Mouse (Mus musculus) layer of hippocampus, adult 18-20 months (tissue): ENCODE data around the gene Gm11127. TPM values are rescaled to one million over a fixed set of nuclear protein-coding genes. Genes with fewer than 3 reads are reported as not detected.
"Not testable (repeated sequence)": the region's sequence is repeated elsewhere in the genome, so short reads cannot be mapped to it uniquely, and the experiment has no call there.

Source experiments
- DNase-seq, 2 experiments: peaks; one replicate each; pipeline ENCODE4 v3.0.0; 2022; ENCODE audit warnings: low spot score in 2 of 2
- long read RNA-seq: library from polyadenylated mRNA; stranded (forward); transcript quantifications from one replicate; pipeline ENCODE4 v2.0.0, GENCODE M21; 2021
- total RNA-seq, 2 experiments: library from RNA; stranded (reverse); gene quantifications; 2 replicates each; pipeline ENCODE4 v1.2.3; 2021

Gene Gm11127
- 1 to 10 TPM in 1 of 2 experiments, under 1 TPM in 1; 0.89 to 1.6 TPM for total RNA-seq
- long read RNA-seq = 0 reads

- not testable (repeated sequence) for DNase-seq
Observed at GRCm38 (mm10) chr17:36058362-36058761, at the start of gene Gm11127. TSS of gene Gm11127 (minus strand) at chr17:36058371.

GRCm38 (mm10) chr17:36102091-36102490 is 43.9 kb upstream of the Gm11127 start:
- DNase-seq = not testable (repeated sequence)

- not testable (repeated sequence) for DNase-seq
Observed at GRCm38 (mm10) chr17:36099603-36100002, 41.4 kb upstream of the Gm11127 start.

- DNase-seq = no peak
Observed at GRCm38 (mm10) chr17:36093936-36094335, 35.8 kb upstream of the Gm11127 start.

- DNase-seq = not testable (repeated sequence)
Observed at GRCm38 (mm10) chr17:36092520-36092919, 34.3 kb upstream of the Gm11127 start.

- DNase-seq = not testable (repeated sequence)
Observed at GRCm38 (mm10) chr17:36091933-36092332, 33.8 kb upstream of the Gm11127 start.

GRCm38 (mm10) chr17:36085976-36086375 is 27.8 kb upstream of the Gm11127 start:
- DNase-seq = not testable (repeated sequence)

GRCm38 (mm10) chr17:36083870-36084451 is 25.8 kb upstream of the Gm11127 start:
- no peak for DNase-seq

GRCm38 (mm10) chr17:36083266-36083869 is 25.2 kb upstream of the Gm11127 start:
- DNase-seq = no peak

- DNase-seq = not testable (repeated sequence)
Observed at GRCm38 (mm10) chr17:36082519-36083232, 24.5 kb upstream of the Gm11127 start.

GRCm38 (mm10) chr17:36081901-36082300 is 23.7 kb upstream of the Gm11127 start:
- DNase-seq = not testable (repeated sequence)

- DNase-seq = peak; percentile 80 to 91
Observed at GRCm38 (mm10) chr17:36060829-36061228, 2.7 kb upstream of the Gm11127 start.

GRCm38 (mm10) chr17:36057927-36058326 is 244 bp downstream of the Gm11127 start:
- not testable (repeated sequence) for DNase-seq

- no peak for DNase-seq
Observed at GRCm38 (mm10) chr17:36043286-36043685, 14.9 kb downstream of the Gm11127 start.

GRCm38 (mm10) chr17:36042610-36043169 is 15.5 kb downstream of the Gm11127 start, which contains the start of the genes H2-T22 and Gm6034:
TSS of gene H2-T22 (minus strand) at chr17:36042747.
TSS of gene Gm6034 (plus strand) at chr17:36042961.
- DNase-seq = peak; percentile 72 to 88

GRCm38 (mm10) chr17:36042055-36042454 is 16.1 kb downstream of the Gm11127 start:
- not testable (repeated sequence) for DNase-seq

- not testable (repeated sequence) for DNase-seq
Observed at GRCm38 (mm10) chr17:36040604-36041003, 17.6 kb downstream of the Gm11127 start.

- DNase-seq = not testable (repeated sequence)
Observed at GRCm38 (mm10) chr17:36036126-36036525, 22.0 kb downstream of the Gm11127 start.

- peak in 1 of 2 experiments; percentile 77 for DNase-seq
Observed at GRCm38 (mm10) chr17:36035010-36035638, 23.0 kb downstream of the Gm11127 start.

- DNase-seq = not testable (repeated sequence)
Observed at GRCm38 (mm10) chr17:36034524-36034923, 23.6 kb downstream of the Gm11127 start.

- DNase-seq = peak in 1 of 2 experiments; percentile 44
Observed at GRCm38 (mm10) chr17:36032351-36032875, 25.8 kb downstream of the Gm11127 start, which contains the start of gene H2-T23. TSS of gene H2-T23 (minus strand) at chr17:36032855.
